Mouse (Mus musculus): ENCODE measurements at regions not wholly inside any gene's neighbourhood (a gene's known extent, or its start where the extent isn't known, plus 50 kb on each side); places are given as distances from the start of the nearest gene placed in this dataset.

GRCm38 (mm10) chr5:46103350-46103749 lies 245.9 kb upstream of the Lcorl start:
- Histone ChIP-seq H3K4me3 (ENCODE audit: low read depth, low read length) (no peak overlapping the region), H3K27me3 (ENCODE audit: insufficient read depth, low read length) (no peaks in the 10 kb centered on the region), H3K9me3 (ENCODE audit: low read depth, low read length) (no peaks in the 10 kb centered on the region), H3K4me1 (ENCODE audit: insufficient read depth) (no peaks in the 10 kb centered on the region), H3K36me3 (ENCODE audit: insufficient read depth) (no peaks in the 10 kb centered on the region), H3K27ac (ENCODE audit: low read depth) (no peak overlapping the region), H3K9ac (no peak overlapping the region), H3K4me2 (no peak overlapping the region)
- ATAC-seq (ENCODE audit: insufficient read depth): no peak
- TF ChIP-seq CTCF (IDR thresholded peaks at IDR 0.05; ENCODE audit: low read depth): no peak
- 59% methylated on average over 4 of the region's 4 CpGs for WGBS
- DNase-seq: no peak

- TF ChIP-seq CTCF (IDR thresholded peaks at IDR 0.05; ENCODE audit: low read depth): no peak
- Histone ChIP-seq H3K9ac (no peak overlapping the region), H3K4me3 (ENCODE audit: low read depth, low read length) (no peak overlapping the region), H3K4me2 (no peak overlapping the region), H3K4me1 (ENCODE audit: insufficient read depth) (0 out of 2 replicates have a peak, but pooled peaks cover 4% of the 10 kb centered on the region), H3K27ac (ENCODE audit: low read depth) (no peak overlapping the region), H3K36me3 (ENCODE audit: insufficient read depth) (no peaks in the 10 kb centered on the region), H3K27me3 (ENCODE audit: insufficient read depth, low read length) (no peaks in the 10 kb centered on the region), H3K9me3 (ENCODE audit: low read depth, low read length) (no peaks in the 10 kb centered on the region)
- ATAC-seq (ENCODE audit: insufficient read depth) (peak; percentile 96), DNase-seq (peak; percentile 83)
- 41% methylated on average over 5 of the region's 5 CpGs for WGBS
Measured at GRCm38 (mm10) chr5:46092549-46092948, 235.1 kb upstream of the Lcorl start.

GRCm38 (mm10) chr5:46086885-46087284 lies 229.5 kb upstream of the Lcorl start:
- Histone ChIP-seq H3K4me1 (ENCODE audit: insufficient read depth) (0 out of 2 replicates have a peak, but pooled peaks cover 4% of the 10 kb centered on the region), H3K9me3 (ENCODE audit: low read depth, low read length) (no peaks in the 10 kb centered on the region), H3K4me3 (ENCODE audit: low read depth, low read length) (no peak overlapping the region), H3K9ac (no peak overlapping the region), H3K4me2 (no peak overlapping the region), H3K27me3 (ENCODE audit: insufficient read depth, low read length) (no peaks in the 10 kb centered on the region), H3K36me3 (ENCODE audit: insufficient read depth) (no peaks in the 10 kb centered on the region), H3K27ac (ENCODE audit: low read depth) (no peak overlapping the region)
- ATAC-seq (ENCODE audit: insufficient read depth) (peak; percentile 92), DNase-seq (peak; percentile 83)
- WGBS: 40% methylated on average over 1 of the region's 1 CpGs
- TF ChIP-seq CTCF (IDR thresholded peaks at IDR 0.05; ENCODE audit: low read depth): no peak

GRCm38 (mm10) chr5:46083293-46083692 lies 225.9 kb upstream of the Lcorl start:
- no peak for DNase-seq
- no peaks in the 10 kb centered on the region for H3K9me3 ChIP-seq (ENCODE audit: low read depth, low read length)
- no peak for TF ChIP-seq CTCF (IDR thresholded peaks at IDR 0.05; ENCODE audit: low read depth)
- H3K36me3 ChIP-seq (ENCODE audit: insufficient read depth): no peaks in the 10 kb centered on the region
- no peak overlapping the region for H3K4me3 ChIP-seq (ENCODE audit: low read depth, low read length)
- no peaks in the 10 kb centered on the region for H3K27me3 ChIP-seq (ENCODE audit: insufficient read depth, low read length)
- ATAC-seq (ENCODE audit: insufficient read depth): no peak
- no peak overlapping the region for H3K4me2 ChIP-seq
- WGBS: 79% methylated on average over 2 of the region's 2 CpGs
- 0 out of 2 replicates have a peak, but pooled peaks cover 4% of the 10 kb centered on the region for H3K4me1 ChIP-seq (ENCODE audit: insufficient read depth)
- H3K9ac ChIP-seq: no peak overlapping the region
- no peak overlapping the region for H3K27ac ChIP-seq (ENCODE audit: low read depth)

- Histone ChIP-seq H3K9ac (no peak overlapping the region), H3K27me3 (ENCODE audit: insufficient read depth, low read length) (no peaks in the 10 kb centered on the region), H3K9me3 (ENCODE audit: low read depth, low read length) (no peaks in the 10 kb centered on the region), H3K36me3 (ENCODE audit: insufficient read depth) (no peaks in the 10 kb centered on the region), H3K4me2 (no peak overlapping the region), H3K4me1 (ENCODE audit: insufficient read depth) (no peaks in the 10 kb centered on the region), H3K4me3 (ENCODE audit: low read depth, low read length) (no peak overlapping the region), H3K27ac (ENCODE audit: low read depth) (no peak overlapping the region)
- TF ChIP-seq CTCF (IDR thresholded peaks at IDR 0.05; ENCODE audit: low read depth): no peak
- 100% methylated on average over 1 of the region's 1 CpGs for WGBS
- no peak for ATAC-seq (ENCODE audit: insufficient read depth)
- no peak for DNase-seq
Measured at GRCm38 (mm10) chr5:46073744-46074143, 216.3 kb upstream of the Lcorl start.

- DNase-seq: peak; percentile 37
- peak; percentile 58; the same call in 1 of the 2 replicates for ATAC-seq (ENCODE audit: insufficient read depth)
- Histone ChIP-seq H3K4me2 (no peak overlapping the region), H3K27me3 (ENCODE audit: insufficient read depth, low read length) (no peaks in the 10 kb centered on the region), H3K36me3 (ENCODE audit: insufficient read depth) (no peaks in the 10 kb centered on the region), H3K9ac (no peak overlapping the region), H3K4me3 (ENCODE audit: low read depth, low read length) (no peak overlapping the region), H3K27ac (ENCODE audit: low read depth) (no peak overlapping the region), H3K9me3 (ENCODE audit: low read depth, low read length) (no peaks in the 10 kb centered on the region), H3K4me1 (ENCODE audit: insufficient read depth) (no peaks in the 10 kb centered on the region)
- 69% methylated on average over 4 of the region's 4 CpGs for WGBS
- TF ChIP-seq CTCF (IDR thresholded peaks at IDR 0.05; ENCODE audit: low read depth): no peak
Measured at GRCm38 (mm10) chr5:46073136-46073535, 215.7 kb upstream of the Lcorl start.

- no peaks in the 10 kb centered on the region for H3K4me1 ChIP-seq (ENCODE audit: insufficient read depth)
- H3K9me3 ChIP-seq (ENCODE audit: low read depth, low read length): no peaks in the 10 kb centered on the region
- WGBS: 79% methylated on average over 3 of the region's 3 CpGs
- H3K9ac ChIP-seq: no peak overlapping the region
- H3K27me3 ChIP-seq (ENCODE audit: insufficient read depth, low read length): no peaks in the 10 kb centered on the region
- no peak overlapping the region for H3K4me2 ChIP-seq
- DNase-seq (no peak), ATAC-seq (ENCODE audit: insufficient read depth) (no peak)
- H3K36me3 ChIP-seq (ENCODE audit: insufficient read depth): no peaks in the 10 kb centered on the region
- no peak overlapping the region for H3K27ac ChIP-seq (ENCODE audit: low read depth)
- no peak for TF ChIP-seq CTCF (IDR thresholded peaks at IDR 0.05; ENCODE audit: low read depth)
- no peak overlapping the region for H3K4me3 ChIP-seq (ENCODE audit: low read depth, low read length)
Measured at GRCm38 (mm10) chr5:46059910-46060309, 202.5 kb upstream of the Lcorl start.

GRCm38 (mm10) chr5:46054850-46055249 lies 197.4 kb upstream of the Lcorl start:
- no peak overlapping the region for H3K4me3 ChIP-seq (ENCODE audit: low read depth, low read length)
- 0 out of 2 replicates have a peak, but pooled peaks cover 3% of the 10 kb centered on the region for H3K4me1 ChIP-seq (ENCODE audit: insufficient read depth)
- H3K27ac ChIP-seq (ENCODE audit: low read depth): no peak overlapping the region
- H3K36me3 ChIP-seq (ENCODE audit: insufficient read depth): no peaks in the 10 kb centered on the region
- TF ChIP-seq CTCF (IDR thresholded peaks at IDR 0.05; ENCODE audit: low read depth): no peak
- H3K9me3 ChIP-seq (ENCODE audit: low read depth, low read length): no peaks in the 10 kb centered on the region
- DNase-seq (no peak), ATAC-seq (ENCODE audit: insufficient read depth) (no peak; the same call in 1 of the 2 replicates)
- no peak overlapping the region for H3K9ac ChIP-seq
- H3K4me2 ChIP-seq: no peak overlapping the region
- WGBS: 91% methylated on average over 2 of the region's 2 CpGs
- H3K27me3 ChIP-seq (ENCODE audit: insufficient read depth, low read length): no peaks in the 10 kb centered on the region
